Mouse (Mus musculus) MEL (cell line): ENCODE results near the gene Nsd1. TPM values are rescaled to one million over a fixed set of nuclear protein-coding genes. Genes with fewer than 3 reads are reported as not detected.

ENCODE experiments used
- DNase-seq: peaks from one replicate; pipeline ENCODE4 v3.0.0; 2011; ENCODE audit warnings: low read depth, low spot score
- H3K27ac ChIP-seq: 2 replicates; pipeline ENCODE4 v1.5.1; 2012; ENCODE audit warnings: low read depth, mild to moderate bottlenecking, control low read depth, low read length, moderate library complexity; ENCODE audit not compliant: control insufficient read depth
- H3K27me3 ChIP-seq, 2 experiments: fragments of 150-350 bp in 1 of 2; sonication (generic) in 1 of 2; 2 replicates each; pipeline ENCODE4 v1.6.1; 2012; ENCODE audit warnings: low read length in 2 of 2, mild to moderate bottlenecking in 2 of 2, improper control_type of control experiment in 1 of 2, moderate library complexity in 1 of 2; ENCODE audit not compliant: insufficient read depth in 2 of 2, control insufficient read depth in 1 of 2
- H3K36me3 ChIP-seq, 2 experiments: 2 replicates each; pipeline ENCODE4 v1.6.1; 2012 to 2014; ENCODE audit warnings: low read length in 2 of 2, improper control_type of control experiment in 1 of 2, inconsistent platforms in 1 of 2, mild to moderate bottlenecking in 1 of 2; ENCODE audit not compliant: insufficient read depth in 2 of 2, control insufficient read depth in 1 of 2
- H3K4me1 ChIP-seq, 2 experiments: fragments of 150-350 bp in 1 of 2; sonication (generic) in 1 of 2; 2 replicates each; pipeline ENCODE4 v1.6.1; 2012; ENCODE audit warnings: low read length in 2 of 2, improper control_type of control experiment in 1 of 2, mild to moderate bottlenecking in 1 of 2; ENCODE audit not compliant: insufficient read depth in 2 of 2, control insufficient read depth in 1 of 2
- H3K4me3 ChIP-seq, 2 experiments: fragments of 150-350 bp in 1 of 2; sonication (generic) in 1 of 2; 2 replicates each; pipeline ENCODE4 v1.5.1; 2012; ENCODE audit warnings: low read depth in 2 of 2, low read length in 2 of 2, mild to moderate bottlenecking in 2 of 2, moderate library complexity in 2 of 2, control low read depth in 1 of 2, improper control_type of control experiment in 1 of 2; ENCODE audit not compliant: control insufficient read depth in 1 of 2, insufficient read depth in 1 of 2
- H3K79me2 ChIP-seq: 2 replicates; pipeline ENCODE4 v1.6.1; 2012; ENCODE audit warnings: mild to moderate bottlenecking, low read length, moderate library complexity; ENCODE audit not compliant: control insufficient read depth, poor library complexity, insufficient read depth
- H3K9ac ChIP-seq: 2 replicates; pipeline ENCODE4 v1.6.1; 2012; ENCODE audit warnings: low read depth, mild to moderate bottlenecking, control low read depth, low read length, moderate library complexity; ENCODE audit not compliant: control insufficient read depth, poor library complexity, severe bottlenecking
- H3K9me3 ChIP-seq: fragments of 150-350 bp; sonication (generic); replicated peaks from 2 replicates; pipeline ENCODE4 v1.6.1; 2012; ENCODE audit warnings: mild to moderate bottlenecking, low read length, improper control_type of control experiment, moderate library complexity; ENCODE audit not compliant: insufficient read depth
- BHLHE40 ChIP-seq: IDR thresholded peaks from 2 replicates; pipeline ENCODE4 v1.6.1; 2012; ENCODE audit warnings: low read depth, mild to moderate bottlenecking, inconsistent platforms, low read length, improper control_type of control experiment, borderline replicate concordance
- CHD2 ChIP-seq: IDR thresholded peaks from 2 replicates; pipeline ENCODE4 v1.6.1; 2011; ENCODE audit warnings: low read length, improper control_type of control experiment
- ETS1 ChIP-seq: IDR thresholded peaks from 2 replicates; pipeline ENCODE4 v1.6.1; 2012; ENCODE audit warnings: low read depth, mild to moderate bottlenecking, inconsistent platforms, low read length, improper control_type of control experiment, moderate library complexity
- MAFK ChIP-seq: IDR thresholded peaks from 2 replicates; pipeline ENCODE4 v1.6.1; 2011; ENCODE audit warnings: low read depth, mild to moderate bottlenecking, low read length, improper control_type of control experiment, borderline replicate concordance
- MAX ChIP-seq: IDR thresholded peaks from 2 replicates; pipeline ENCODE4 v1.6.1; 2011; ENCODE audit warnings: low read length, improper control_type of control experiment
- MAZ ChIP-seq: IDR thresholded peaks from 2 replicates; pipeline ENCODE4 v1.6.1; 2012; ENCODE audit warnings: low read depth, mild to moderate bottlenecking, inconsistent platforms, low read length, improper control_type of control experiment
- NRF1 ChIP-seq: IDR thresholded peaks from 2 replicates; pipeline ENCODE4 v1.6.1; 2014; ENCODE audit warnings: low read depth, mild to moderate bottlenecking, inconsistent platforms, low read length, improper control_type of control experiment, moderate library complexity; ENCODE audit not compliant: poor library complexity, insufficient read depth, severe bottlenecking
- POLR2AphosphoS5 ChIP-seq: IDR thresholded peaks from 2 replicates; pipeline ENCODE4 v1.6.1; 2012; ENCODE audit warnings: low read depth, borderline replicate concordance, mild to moderate bottlenecking, inconsistent platforms, low read length, moderate library complexity, mixed read lengths
- TBP ChIP-seq: IDR thresholded peaks from 2 replicates; pipeline ENCODE4 v1.8.0; 2011; ENCODE audit warnings: low read depth, low read length, improper control_type of control experiment
- TCF12 ChIP-seq: IDR thresholded peaks from 2 replicates; pipeline ENCODE4 v1.6.1; 2014; ENCODE audit warnings: low read depth, mild to moderate bottlenecking, inconsistent platforms, low read length, improper control_type of control experiment, moderate library complexity
- ZKSCAN1 ChIP-seq: IDR thresholded peaks from 2 replicates; pipeline ENCODE4 v1.6.1; 2012; ENCODE audit warnings: low read depth, mild to moderate bottlenecking, inconsistent platforms, low read length, improper control_type of control experiment, moderate library complexity
- ZMIZ1 ChIP-seq: IDR thresholded peaks from 2 replicates; pipeline ENCODE4 v1.6.1; 2012; ENCODE audit warnings: low read depth, mild to moderate bottlenecking, inconsistent platforms, low read length, improper control_type of control experiment, moderate library complexity
- polyA plus RNA-seq, 2 experiments: library from polyadenylated mRNA; stranded (reverse) in 1 of 2; unstranded in 1 of 2; fragments of >175 nt in 1 of 2; fragments of >200 nt in 1 of 2; gene quantifications; 2 replicates each; pipeline versions ENCODE4 v1.2.1 to v1.2.4; 2012; ENCODE audit warnings: low replicate concordance in 2 of 2, low read depth in 1 of 2; ENCODE audit not compliant: insufficient read length in 2 of 2, insufficient read depth in 1 of 2, missing spikeins in 1 of 2
- total RNA-seq: library from RNA; depleted of rRNA; stranded (reverse); fragments of 300-350 nt; gene quantifications from 2 replicates; pipeline ENCODE4 v1.2.3, GENCODE M21; 2012

Gene Nsd1
- total and polyA plus RNA-seq, 3 experiments = 6.3 to 59.3 (median 10.0) TPM

- no peak for DNase-seq
- Histone ChIP-seq H3K9me3 (no peaks in the 10 kb centered on the region), H3K27me3 (no peaks in the 10 kb centered on the region), H3K27ac (no peak overlapping the region), H3K4me1 (no peaks in the 10 kb centered on the region), H3K4me3 (peak overlapping the region; percentile 25 to 35; a peak in 3 of 4 replicates), H3K36me3 (no peaks in the 10 kb centered on the region), H3K9ac (no peak overlapping the region), H3K79me2 (no peaks in the 10 kb centered on the region)
- TF ChIP-seq CHD2 (no peak), MAFK (no peak), ZMIZ1 (no peak), POLR2AphosphoS5 (no peak), BHLHE40 (no peak), TCF12 (no peak), MAZ (no peak), ETS1 (no peak), ZKSCAN1 (no peak), TBP (no peak), MAX (no peak)
These were observed 37.2 kb upstream of the Nsd1 start for GRCm38 (mm10) chr13:55172336-55172770.

GRCm38 (mm10) chr13:55174347-55174746 is 35.2 kb upstream of the Nsd1 start:
- H3K4me1 ChIP-seq = no peaks in the 10 kb centered on the region
- H3K27me3 ChIP-seq = no peaks in the 10 kb centered on the region
- no peak overlapping the region for H3K4me3 ChIP-seq
- H3K79me2 ChIP-seq = no peaks in the 10 kb centered on the region
- H3K9me3 ChIP-seq = no peaks in the 10 kb centered on the region
- no peaks in the 10 kb centered on the region for H3K36me3 ChIP-seq
- DNase-seq = no peak
- H3K9ac ChIP-seq = no peak overlapping the region
- no peak overlapping the region for H3K27ac ChIP-seq
- no peak for TF ChIP-seq ETS1
- TF ChIP-seq, all 39 proteins: peak for 0

DNA sequence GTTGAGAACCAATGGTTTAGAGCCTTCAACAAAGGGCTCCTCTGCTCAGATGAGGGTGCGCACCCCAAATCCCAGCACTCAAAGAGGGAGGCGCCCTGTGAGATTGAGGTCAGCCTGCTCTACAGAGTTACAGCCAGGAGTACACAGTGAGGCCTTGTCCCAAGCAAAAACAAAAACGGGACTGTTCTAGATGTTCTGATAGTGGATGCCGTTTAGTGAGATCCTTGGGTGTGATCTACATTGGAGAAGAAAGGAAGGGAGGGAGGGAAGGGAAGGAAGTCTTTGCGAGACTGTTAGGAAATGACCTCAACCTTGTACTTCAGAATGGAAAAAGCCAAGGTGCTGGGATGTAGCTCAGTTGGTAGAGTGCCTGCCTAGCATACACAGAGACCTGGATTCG is 33.3 kb upstream of the Nsd1 start:
- H3K27ac ChIP-seq = no peak overlapping the region
- H3K79me2 ChIP-seq = no peaks in the 10 kb centered on the region
- no peak overlapping the region for H3K4me3 ChIP-seq
- no peaks in the 10 kb centered on the region for H3K9me3 ChIP-seq
- DNase-seq = no peak
- H3K9ac ChIP-seq = no peak overlapping the region
- H3K4me1 ChIP-seq = no peaks in the 10 kb centered on the region
- TF ChIP-seq NRF1 = no peak
- TF ChIP-seq, all 39 proteins: peak for 0
- no peaks in the 10 kb centered on the region for H3K36me3 ChIP-seq
- no peaks in the 10 kb centered on the region for H3K27me3 ChIP-seq
